Mouse (Mus musculus) thymus, adult 2 months (tissue): ENCODE data around the gene Tcf21.

Experiments
- CTCF ChIP-seq: fragments of 200-500 bp; IDR thresholded peaks from 2 replicates; pipeline ENCODE4 v1.5.1; 2012; ENCODE audit warnings: mild to moderate bottlenecking, control low read depth, low read length, moderate library complexity, borderline replicate concordance; ENCODE audit not compliant: control insufficient read depth, poor library complexity, insufficient read depth; ENCODE audit errors: extremely low read depth
- POLR2A ChIP-seq: fragments of 200-500 bp; IDR thresholded peaks from 2 replicates; pipeline ENCODE4 v1.6.1; 2012; ENCODE audit warnings: mild to moderate bottlenecking, low read length, control low read depth, moderate library complexity; ENCODE audit not compliant: control insufficient read depth, poor library complexity, insufficient read depth; ENCODE audit errors: extremely low read depth

- TF ChIP-seq POLR2A (no peak), CTCF (no peak)
These were observed 25.4 kb upstream of the Tcf21 start for GRCm38 (mm10) chr10:22845351-22845750.
